Mouse (Mus musculus) heart, postnatal 4 days (tissue): ENCODE results near the gene Sec14l1. TPM values are rescaled to one million over a fixed set of nuclear protein-coding genes. Genes with fewer than 3 reads are reported as not detected.

ENCODE experiments used
- DNase-seq: peaks from one replicate; pipeline ENCODE4 v3.0.0; 2021
- microRNA-seq, 2 experiments: library from miRNA; unstranded; fragments of <30 nt; microRNA quantifications; one replicate each; pipeline ENCODE4 v1.2.0; 2021 to 2022
- total RNA-seq, 2 experiments: library from RNA; stranded (reverse); gene quantifications; 2 replicates each; pipeline ENCODE4 v1.2.3; 2021

Sec14l1 gene
- total RNA-seq, 2 experiments from 2014 or later = 78.4 to 81.7 TPM

- DNase-seq = no peak
These were observed 70.3 kb downstream of the Sec14l1 start for GRCm38 (mm10) chr11:117185076-117185933.

- no peak for DNase-seq
These were observed 76.6 kb downstream of the Sec14l1 start for GRCm38 (mm10) chr11:117191524-117191923.

- no peak for DNase-seq
These were observed 79.5 kb downstream of the Sec14l1 start for GRCm38 (mm10) chr11:117194475-117194937.

- DNase-seq = no peak
These were observed 80.6 kb downstream of the Sec14l1 start for GRCm38 (mm10) chr11:117195616-117196015.

GRCm38 (mm10) chr11:117196681-117197080, 81.7 kb downstream of the Sec14l1 start:
- no peak for DNase-seq

- DNase-seq = no peak
These were observed 83.2 kb downstream of the Sec14l1 start for GRCm38 (mm10) chr11:117198122-117198521.

- no peak for DNase-seq
These were observed 84.6 kb downstream of the Sec14l1 start, which contains the start of gene Sept9 for GRCm38 (mm10) chr11:117199282-117200175. TSS of gene Sept9 (plus strand) at chr11:117199661.

- no peak for DNase-seq
These were observed 86.9 kb downstream of the Sec14l1 start for GRCm38 (mm10) chr11:117201846-117202245.

GRCm38 (mm10) chr11:117204606-117205005, 89.6 kb downstream of the Sec14l1 start:
- DNase-seq = no peak

GRCm38 (mm10) chr11:117205042-117205441, 90.1 kb downstream of the Sec14l1 start:
- DNase-seq = no peak

- DNase-seq = no peak
These were observed 90.5 kb downstream of the Sec14l1 start for GRCm38 (mm10) chr11:117205447-117205846.

GRCm38 (mm10) chr11:117207436-117207835, 92.5 kb downstream of the Sec14l1 start:
- no peak for DNase-seq

- DNase-seq = no peak
These were observed 93.2 kb downstream of the Sec14l1 start for GRCm38 (mm10) chr11:117208151-117208673.

Small RNAs within 50 kb of the gene (microRNA-seq; reads per million reads assigned to microRNA genes)
- gene Gm24323 = 0 reads per million in 2 experiments
- gene Mir6516 = 11.5 to 18.7 reads per million in 2 experiments

Other genes starting within 250 kb of the Sec14l1 start
- 1 to 10 TPM in 1 of 2 experiments, under 1 TPM in 1; 0.93 to 1.2 TPM for gene Mgat5b, start 196.3 kb upstream of the Sec14l1 start, total RNA-seq
- gene Sept9, start 84.5 kb downstream of the Sec14l1 start, total RNA-seq = 10 to 100 TPM; 76.7 to 77.4 TPM